Mouse (Mus musculus): ENCODE results near the gene 1700016K19Rik. TPM values are rescaled to one million over a fixed set of nuclear protein-coding genes. Genes with fewer than 3 reads are reported as not detected.

Gene 1700016K19Rik
- polyA plus RNA-seq (2015; fragmentation: Nextera tagmentation; extraction: Ambion mirVana) = 1.7 and 5.5 TPM in 2 replicates

DNA sequence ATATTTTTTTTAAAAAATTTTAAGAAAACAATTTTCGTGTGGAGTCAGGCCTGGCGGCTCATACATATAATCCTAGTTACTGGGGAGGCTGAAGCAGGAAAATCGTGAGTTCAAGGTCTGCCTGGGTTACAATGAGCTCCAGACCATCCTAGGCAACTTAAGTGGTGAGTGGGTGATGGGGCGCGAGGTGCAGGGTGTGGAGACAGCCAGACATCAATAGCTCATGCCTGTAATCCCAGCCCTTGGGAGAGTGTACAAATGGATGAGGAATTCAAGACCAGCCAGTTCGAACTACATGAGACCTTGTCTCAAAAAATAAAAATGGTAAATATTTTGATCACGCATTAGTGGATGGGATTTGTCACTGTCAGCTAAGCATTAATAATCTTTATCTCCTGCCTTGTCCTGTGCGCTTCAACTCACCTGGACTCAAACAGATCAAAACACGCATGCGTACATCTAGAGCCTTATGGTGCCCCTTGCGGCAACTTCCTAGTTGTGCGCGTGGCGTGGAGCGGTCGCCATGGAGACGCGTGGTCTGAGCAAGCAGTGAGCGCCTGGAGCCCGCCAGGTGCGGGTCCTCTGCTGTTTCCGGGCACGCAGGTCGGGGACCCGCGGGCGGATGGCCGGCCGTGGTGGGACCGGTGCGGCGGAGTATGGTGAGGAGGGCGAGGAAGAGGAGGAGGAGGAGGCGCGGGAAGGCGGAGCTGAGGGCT lies at the start of gene 1700016K19Rik:
Gene 1700016K19Rik, plus strand, starts transcription at position 473 of the 716 bp plus-strand sequence.
- ATAC-seq (ENCODE audit: low FRiP score) = peak; percentile 79
- H3K4me3 ChIP-seq = peak within 1 kb of the TSS; percentile 57

DNA sequence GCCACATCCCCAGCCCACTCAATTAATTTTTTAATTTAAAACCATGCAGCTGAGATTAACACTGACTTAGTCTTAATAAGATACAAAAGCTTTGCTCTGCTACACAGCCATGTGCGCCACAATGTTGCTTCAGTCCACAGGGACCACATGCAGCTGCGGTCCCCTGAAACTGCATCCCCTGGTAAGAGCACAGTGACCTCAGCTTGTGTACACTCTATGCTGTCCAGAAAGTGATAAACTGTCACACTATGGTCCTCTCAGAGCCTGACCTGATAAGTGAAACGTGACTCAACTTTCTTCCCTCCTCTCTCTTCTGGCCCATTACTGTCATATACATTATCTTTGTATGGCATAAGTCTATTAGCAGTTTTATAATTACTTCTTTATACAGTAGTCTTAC lies 49.3 kb upstream of the 1700016K19Rik start:
- Histone ChIP-seq H3K36me3 (no peaks in the 10 kb centered on the region), H3K9ac (no peak overlapping the region), H3K9me3 (no peaks in the 10 kb centered on the region), H3K4me2 (no peak overlapping the region), H3K4me1 (replicated peaks) (peaks cover 23% of the 10 kb centered on the region), H3K27ac (no peak overlapping the region), H3K4me3 (no peak overlapping the region), H3K27me3 (no peaks in the 10 kb centered on the region)
- whole genome bisulfite sequencing = 56% methylated on average over 3 of the region's 3 CpGs
- no peak for ATAC-seq (ENCODE audit: low FRiP score)

More for the DNA sequence above, at the start of gene 1700016K19Rik:
- no peaks in the 10 kb centered on the region for H3K9me3 ChIP-seq
- peaks cover 8% of the 10 kb centered on the region for H3K4me1 ChIP-seq (replicated peaks)
- no peak within 1 kb of the TSS for H3K27ac ChIP-seq
- H3K9ac ChIP-seq = peak within 1 kb of the TSS; percentile 58; the same call in 1 of the 2 replicates
- peaks cover 23% of the 10 kb centered on the region for H3K27me3 ChIP-seq
- H3K4me2 ChIP-seq = peak within 1 kb of the TSS; percentile 85
- 14% methylated on average over 36 of the region's 36 CpGs for WGBS
- H3K36me3 ChIP-seq = no peaks in the 10 kb centered on the region

DNA sequence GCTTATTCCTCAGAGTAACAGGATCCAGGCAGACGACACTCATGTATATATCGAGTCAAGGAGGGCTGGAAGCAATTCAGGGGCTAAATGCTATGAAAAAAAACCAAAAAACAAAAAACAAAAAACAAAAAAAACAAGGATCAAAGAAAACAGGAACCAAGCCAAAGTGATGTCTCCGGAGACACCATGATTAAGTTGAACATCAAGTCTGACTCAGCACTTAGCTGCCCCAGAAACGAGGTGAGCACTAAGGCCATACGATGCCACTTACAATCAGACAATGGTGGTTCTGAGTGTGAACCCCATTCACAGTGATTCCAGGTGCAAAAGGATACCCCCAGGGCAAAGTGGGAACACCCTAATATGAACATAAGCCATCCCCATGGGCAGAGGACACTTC lies 47.8 kb upstream of the 1700016K19Rik start:
- Histone ChIP-seq H3K4me3 (no peak overlapping the region), H3K9ac (no peak overlapping the region), H3K4me2 (no peak overlapping the region), H3K27ac (no peak overlapping the region), H3K27me3 (no peaks in the 10 kb centered on the region), H3K9me3 (no peaks in the 10 kb centered on the region), H3K36me3 (no peaks in the 10 kb centered on the region), H3K4me1 (replicated peaks) (peaks cover 9% of the 10 kb centered on the region)
- WGBS = 86% methylated on average over 5 of the region's 5 CpGs
- no peak for ATAC-seq (ENCODE audit: low FRiP score)

DNA sequence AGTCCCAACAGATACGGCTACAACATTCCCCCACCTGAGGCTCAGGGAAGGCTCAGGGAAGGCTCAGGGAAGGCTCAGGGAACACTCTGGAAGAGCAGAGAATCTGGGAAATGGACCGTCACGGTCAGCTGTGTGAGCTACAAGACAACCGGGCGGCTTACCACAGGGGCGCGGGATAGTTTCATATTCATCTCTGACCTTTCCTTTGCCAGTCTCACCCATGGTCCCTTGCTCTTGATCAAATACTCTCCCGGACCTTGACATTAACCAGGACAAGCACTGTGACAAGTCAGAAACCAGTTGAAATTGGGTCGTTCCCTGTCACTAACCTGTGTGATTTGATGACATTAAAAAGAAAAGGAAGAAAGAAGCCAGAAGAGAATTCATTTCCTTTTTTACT lies 44.8 kb upstream of the 1700016K19Rik start:
- no peak overlapping the region for H3K27ac ChIP-seq
- no peaks in the 10 kb centered on the region for H3K27me3 ChIP-seq
- H3K4me3 ChIP-seq = no peak overlapping the region
- no peak for ATAC-seq (ENCODE audit: low FRiP score)
- H3K9ac ChIP-seq = no peak overlapping the region
- H3K4me2 ChIP-seq = no peak overlapping the region
- H3K9me3 ChIP-seq = no peaks in the 10 kb centered on the region
- WGBS = 92% methylated on average over 9 of the region's 9 CpGs
- H3K4me1 ChIP-seq (replicated peaks) = no peaks in the 10 kb centered on the region; the same call in 1 of the 2 replicates
- H3K36me3 ChIP-seq = no peaks in the 10 kb centered on the region

DNA sequence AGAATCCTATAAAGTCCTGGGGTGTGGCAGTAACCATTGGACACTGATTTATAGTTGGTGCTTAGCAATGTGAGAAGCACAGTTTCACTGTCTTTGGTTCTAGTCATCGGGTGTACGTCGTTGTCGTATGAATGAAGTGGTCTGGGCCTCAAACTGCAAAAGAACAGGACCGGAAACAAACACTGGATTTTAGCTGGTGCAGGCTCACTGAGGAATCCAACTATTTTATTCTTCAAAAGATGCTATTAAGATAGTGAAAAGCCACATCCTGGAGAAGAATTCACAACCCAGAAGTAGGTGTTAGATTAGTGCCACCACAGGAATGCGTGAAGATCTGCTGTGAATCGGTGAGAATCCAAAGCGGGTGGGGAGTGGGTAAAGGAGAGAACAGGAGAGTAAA lies 43.1 kb upstream of the 1700016K19Rik start:
- Histone ChIP-seq H3K4me1 (replicated peaks) (peaks cover under 1% of the 10 kb centered on the region; the same call in 1 of the 2 replicates), H3K9me3 (no peaks in the 10 kb centered on the region), H3K27me3 (no peaks in the 10 kb centered on the region), H3K4me2 (no peak overlapping the region), H3K4me3 (no peak overlapping the region), H3K36me3 (no peaks in the 10 kb centered on the region), H3K9ac (no peak overlapping the region), H3K27ac (no peak overlapping the region)
- WGBS = 77% methylated on average over 8 of the region's 8 CpGs
- no peak for ATAC-seq (ENCODE audit: low FRiP score)

DNA sequence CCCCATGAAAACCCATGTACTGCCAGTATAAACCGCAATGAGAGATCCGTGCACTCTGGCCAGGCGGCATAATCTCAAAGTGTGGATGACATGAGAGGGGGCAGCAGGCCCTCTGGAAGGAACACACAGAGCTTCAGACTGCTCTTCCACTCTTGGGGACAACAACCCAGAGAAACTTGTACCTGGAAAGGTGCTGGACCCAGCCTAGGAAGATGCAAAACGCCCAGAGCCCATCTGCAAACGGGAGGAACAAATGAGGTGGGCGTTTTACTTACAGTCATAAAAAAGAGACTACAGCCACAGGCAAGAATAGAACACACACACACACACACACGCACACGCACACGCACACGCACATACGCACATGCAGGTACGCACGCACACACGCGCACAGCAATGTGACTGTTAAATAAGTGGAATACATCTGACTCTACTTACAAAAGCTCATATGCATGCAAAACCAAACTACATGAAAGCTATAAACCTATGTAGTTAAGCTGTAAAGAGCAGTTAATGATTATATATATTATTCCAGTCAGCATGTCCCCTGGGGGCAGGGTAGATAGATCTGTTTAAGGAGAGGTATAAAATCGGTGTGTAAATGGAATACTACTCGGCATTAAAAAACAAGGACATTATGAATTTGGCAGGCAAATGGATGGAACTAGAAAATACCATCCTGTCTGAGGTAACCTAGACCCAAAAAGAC lies 42.4 kb upstream of the 1700016K19Rik start:
- Histone ChIP-seq H3K4me2 (no peak overlapping the region), H3K4me1 (replicated peaks) (peaks cover 7% of the 10 kb centered on the region), H3K9me3 (no peaks in the 10 kb centered on the region), H3K4me3 (no peak overlapping the region), H3K27ac (no peak overlapping the region), H3K9ac (no peak overlapping the region), H3K36me3 (no peaks in the 10 kb centered on the region), H3K27me3 (peaks cover 3% of the 10 kb centered on the region; the same call in 1 of the 2 replicates)
- WGBS = 89% methylated on average over 17 of the region's 17 CpGs
- ATAC-seq (ENCODE audit: low FRiP score) = no peak

DNA sequence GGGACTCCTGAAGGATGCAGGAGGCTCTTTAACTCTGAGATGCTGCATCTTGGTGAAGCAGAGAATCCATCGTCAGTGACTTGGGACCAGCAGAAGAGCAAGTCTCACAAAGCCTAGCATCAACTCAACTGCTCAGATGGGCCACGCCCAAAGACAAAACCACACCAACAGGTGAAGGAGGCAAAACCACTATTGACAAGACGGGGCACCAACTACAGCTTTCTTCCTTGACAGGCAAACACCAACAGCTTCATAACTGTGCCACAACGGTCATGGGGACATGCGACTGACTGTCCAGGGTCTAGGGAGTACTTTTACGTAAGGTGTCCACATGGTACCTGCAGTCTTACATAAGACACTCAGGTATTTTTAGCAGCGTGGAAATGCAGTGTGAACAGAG lies 37.9 kb upstream of the 1700016K19Rik start:
- Histone ChIP-seq H3K4me3 (no peak overlapping the region), H3K9me3 (no peaks in the 10 kb centered on the region), H3K36me3 (no peaks in the 10 kb centered on the region), H3K9ac (no peak overlapping the region), H3K27ac (no peak overlapping the region), H3K4me2 (no peak overlapping the region), H3K4me1 (replicated peaks) (peaks cover 46% of the 10 kb centered on the region), H3K27me3 (peaks cover 25% of the 10 kb centered on the region)
- no peak for ATAC-seq (ENCODE audit: low FRiP score)
- 87% methylated on average over 7 of the region's 7 CpGs for WGBS

DNA sequence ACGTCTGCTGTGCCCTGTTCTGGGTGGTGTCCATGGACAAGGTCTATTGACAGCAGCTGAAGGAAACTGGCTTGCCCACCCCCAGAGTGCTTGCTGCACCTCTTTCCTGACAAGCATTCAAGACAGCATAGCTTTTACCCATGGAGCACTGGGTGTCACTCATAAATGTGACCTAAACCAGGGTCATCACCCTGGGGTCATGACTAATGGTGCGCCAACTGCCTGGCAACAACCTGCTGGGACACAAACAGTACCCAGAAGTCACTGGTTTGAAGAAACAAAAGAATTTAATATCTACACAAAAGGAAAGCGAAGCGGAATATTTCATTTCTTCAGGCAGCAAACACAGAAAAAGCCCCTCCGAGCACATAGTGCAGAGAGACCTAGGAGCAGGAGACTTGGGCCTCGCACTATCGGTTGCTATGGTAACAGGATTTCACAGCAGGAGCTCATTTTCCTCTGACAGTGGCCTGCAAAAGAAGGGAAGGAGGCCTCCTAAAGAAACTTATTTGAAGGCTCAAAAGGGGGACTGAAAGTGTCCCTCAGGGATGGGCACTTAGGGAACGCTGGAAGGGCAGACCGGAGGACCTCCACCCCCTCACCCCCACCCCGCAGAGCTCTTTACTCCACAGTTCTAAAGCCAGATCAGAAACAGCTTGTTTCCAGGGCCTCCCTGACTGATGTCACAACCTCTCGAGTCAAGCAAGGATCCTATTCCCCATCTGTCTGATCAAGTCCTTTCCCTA lies 35.8 kb upstream of the 1700016K19Rik start:
- Histone ChIP-seq H3K4me3 (no peak overlapping the region), H3K27me3 (peaks cover 32% of the 10 kb centered on the region), H3K27ac (peak overlapping the region; percentile 69), H3K36me3 (no peaks in the 10 kb centered on the region), H3K9me3 (no peaks in the 10 kb centered on the region), H3K9ac (peak overlapping the region; percentile 19; the same call in 1 of the 2 replicates), H3K4me2 (peak overlapping the region; percentile 13; the same call in 1 of the 2 replicates), H3K4me1 (replicated peaks) (peaks cover 52% of the 10 kb centered on the region)
- ATAC-seq (ENCODE audit: low FRiP score) = no peak
- 10% methylated on average over 11 of the region's 11 CpGs for WGBS

DNA sequence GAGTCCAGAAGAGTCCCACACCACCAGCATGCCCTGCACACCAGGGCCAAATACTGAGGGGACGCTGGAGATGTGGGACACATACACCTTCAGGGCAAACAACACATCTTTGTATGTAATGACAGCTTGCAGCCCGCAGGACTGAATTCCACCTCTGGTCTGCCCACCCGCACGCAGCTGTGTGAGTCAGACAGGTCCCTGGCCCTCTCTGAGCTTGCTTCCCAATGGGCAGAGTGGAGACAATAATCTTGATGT lies 35.3 kb upstream of the 1700016K19Rik start:
- H3K4me1 ChIP-seq (replicated peaks) = peaks cover 52% of the 10 kb centered on the region
- no peaks in the 10 kb centered on the region for H3K36me3 ChIP-seq
- H3K9me3 ChIP-seq = no peaks in the 10 kb centered on the region
- peak overlapping the region; percentile 13; the same call in 1 of the 2 replicates for H3K9ac ChIP-seq
- H3K27me3 ChIP-seq = peaks cover 35% of the 10 kb centered on the region
- peak overlapping the region; percentile 69; the same call in 1 of the 2 replicates for H3K27ac ChIP-seq
- WGBS = 22% methylated on average over 4 of the region's 4 CpGs
- no peak overlapping the region for H3K4me3 ChIP-seq
- ATAC-seq (ENCODE audit: low FRiP score) = no peak
- 0 out of 2 replicates have a peak overlapping the region, but pooled peaks have one; percentile 2 for H3K4me2 ChIP-seq

DNA sequence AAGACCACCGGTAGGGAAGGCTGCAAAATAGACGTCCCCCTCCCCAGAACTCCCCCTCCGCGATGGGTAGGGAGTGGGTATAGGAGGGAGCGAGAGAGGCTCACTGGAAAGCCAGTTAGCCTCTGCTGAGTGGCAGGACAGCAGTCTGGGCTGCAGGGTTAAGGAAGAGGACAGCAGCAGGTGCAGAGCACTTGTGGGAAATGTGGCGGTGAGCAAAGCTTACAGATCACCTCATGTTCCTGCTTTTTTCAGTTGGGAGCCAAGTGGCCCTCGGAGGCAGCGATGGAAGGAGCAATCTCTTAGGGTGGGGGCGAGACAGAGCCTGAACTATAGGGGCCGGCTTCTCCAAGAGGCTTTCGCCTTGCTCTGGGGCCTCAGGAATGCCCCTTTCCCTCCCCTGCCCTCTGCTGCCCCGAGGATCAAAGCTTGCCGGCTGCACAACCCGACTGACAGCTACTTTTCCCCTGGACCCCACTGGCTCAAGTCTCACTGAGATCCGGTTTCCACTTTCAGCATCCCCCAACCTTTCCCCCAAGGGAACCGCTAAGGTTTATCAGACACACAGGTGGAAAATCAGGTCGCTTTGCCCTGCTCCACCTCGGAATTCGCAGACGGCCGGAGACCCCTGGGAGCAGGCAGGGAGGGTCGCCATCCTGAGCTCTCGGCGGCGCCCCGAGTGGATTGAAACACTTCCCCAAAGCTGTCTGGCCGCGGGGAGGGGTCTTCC lies 33.9 kb upstream of the 1700016K19Rik start:
- H3K9me3 ChIP-seq = no peaks in the 10 kb centered on the region
- H3K27ac ChIP-seq = no peak overlapping the region
- H3K27me3 ChIP-seq = peaks cover 41% of the 10 kb centered on the region
- no peaks in the 10 kb centered on the region for H3K36me3 ChIP-seq
- H3K4me1 ChIP-seq (replicated peaks) = peaks cover 52% of the 10 kb centered on the region
- peak overlapping the region; percentile 98 for H3K4me2 ChIP-seq
- 3% methylated on average over 28 of the region's 28 CpGs for WGBS
- ATAC-seq (ENCODE audit: low FRiP score) = no peak
- peak overlapping the region; percentile 72 for H3K9ac ChIP-seq
- peak overlapping the region; percentile 59 for H3K4me3 ChIP-seq

DNA sequence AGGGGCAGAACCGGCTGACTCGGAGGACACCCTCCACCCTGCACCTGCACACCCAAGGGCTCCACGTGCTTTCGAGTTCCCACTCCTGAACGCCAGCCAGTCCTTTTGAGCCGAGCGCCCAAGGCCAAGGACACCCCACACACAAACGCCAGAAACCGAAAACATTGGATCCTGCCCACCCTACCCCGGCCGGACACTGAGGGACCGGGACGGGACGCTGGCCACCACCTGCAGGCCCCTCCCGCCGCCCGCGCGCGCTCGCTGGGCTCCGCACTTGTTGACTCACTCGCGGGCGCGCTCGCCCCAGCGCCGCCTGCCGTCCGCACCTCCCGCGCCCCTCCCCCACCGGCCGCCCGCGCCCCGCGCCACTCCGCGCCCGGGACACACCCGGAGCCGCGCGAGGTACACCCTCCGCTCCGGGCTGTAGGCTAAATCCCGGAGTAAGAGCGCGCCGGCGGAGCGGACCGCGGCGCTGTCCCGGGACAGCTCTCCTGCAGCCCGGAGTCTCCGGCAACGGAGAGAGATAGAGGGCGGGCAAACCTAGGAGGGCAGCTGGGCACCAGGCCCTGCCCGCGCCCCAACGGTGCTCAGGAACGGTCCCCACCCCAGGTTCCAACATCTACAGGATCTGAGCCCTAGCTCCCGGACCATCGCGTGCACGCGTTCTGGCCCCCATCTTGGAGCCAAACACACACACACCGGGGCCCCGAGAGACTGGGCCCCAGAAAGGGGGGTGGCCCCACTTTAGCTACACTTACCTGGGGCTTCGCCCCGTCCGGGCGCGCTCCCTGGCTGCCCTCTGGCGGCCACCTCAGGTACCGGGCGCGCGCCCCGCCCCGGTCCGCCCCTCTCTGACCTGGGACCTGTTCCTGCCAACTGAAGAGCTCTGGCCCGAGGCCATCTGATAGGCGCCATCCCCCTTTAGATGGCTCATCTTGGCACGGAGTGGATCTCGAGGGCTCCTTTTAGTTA lies 33.0 kb upstream of the 1700016K19Rik start:
- peaks cover 51% of the 10 kb centered on the region for H3K4me1 ChIP-seq (replicated peaks)
- H3K9me3 ChIP-seq = no peaks in the 10 kb centered on the region
- H3K9ac ChIP-seq = peak overlapping the region; percentile 72
- peak overlapping the region; percentile 98 for H3K4me2 ChIP-seq
- H3K27me3 ChIP-seq = peaks cover 41% of the 10 kb centered on the region
- under 1% methylated on average over 89 of the region's 90 CpGs for WGBS
- H3K4me3 ChIP-seq = peak overlapping the region; percentile 59
- ATAC-seq (ENCODE audit: low FRiP score) = peak; percentile 55
- no peak overlapping the region for H3K27ac ChIP-seq
- H3K36me3 ChIP-seq = no peaks in the 10 kb centered on the region
